Mouse (Mus musculus) midbrain, embryonic 14.5 days (tissue): Measurements from ENCODE around the gene Dcdc2a. TPM values are rescaled to one million over a fixed set of nuclear protein-coding genes. Genes with fewer than 3 reads are reported as not detected.

Source experiments
- ATAC-seq: fragments of 200-750 bp; cut with Nextera tagmentation; 2 replicates; pipeline ENCODE4 v1.8.0; 2017; ENCODE audit warnings: moderate number of reproducible peaks, moderate library complexity; ENCODE audit not compliant: low FRiP score, low TSS enrichment
- DNase-seq: peaks from one replicate; pipeline ENCODE4 v3.0.0-alpha.2; 2015
- H3K27ac ChIP-seq: fragments of 300-500 bp; sonication (generic); replicated peaks from 2 replicates; pipeline ENCODE4 v1.5.1; 2014; ENCODE audit warnings: mild to moderate bottlenecking, low read depth, low read length, moderate library complexity
- H3K27me3 ChIP-seq: fragments of 300-500 bp; sonication (generic); 2 replicates; pipeline ENCODE4 v1.6.1; 2014; ENCODE audit warnings: low read length, control low read depth, mixed read lengths; ENCODE audit not compliant: control insufficient read depth, insufficient read depth
- H3K36me3 ChIP-seq: fragments of 300-500 bp; sonication (generic); 2 replicates; pipeline ENCODE4 v1.6.1; 2014; ENCODE audit warnings: low read length, control low read depth; ENCODE audit not compliant: control insufficient read depth, insufficient read depth
- H3K4me1 ChIP-seq: fragments of 300-500 bp; sonication (generic); 2 replicates; pipeline ENCODE4 v1.6.1; 2014; ENCODE audit warnings: mild to moderate bottlenecking, antibody characterized with exemption, low read length, control low read depth; ENCODE audit not compliant: control insufficient read depth, insufficient read depth
- H3K4me2 ChIP-seq: fragments of 300-500 bp; sonication (generic); 2 replicates; pipeline ENCODE4 v1.6.1; 2014; ENCODE audit warnings: mild to moderate bottlenecking, low read length, moderate library complexity
- H3K4me3 ChIP-seq: fragments of 300-500 bp; sonication (generic); replicated peaks from 2 replicates; pipeline ENCODE4 v1.5.1; 2014; ENCODE audit warnings: low read depth, low read length
- H3K9ac ChIP-seq: fragments of 300-500 bp; sonication (generic); replicated peaks from 2 replicates; pipeline ENCODE4 v1.6.1; 2014; ENCODE audit warnings: mild to moderate bottlenecking, low read length, moderate library complexity
- H3K9me3 ChIP-seq: fragments of 300-500 bp; sonication (generic); 2 replicates; pipeline ENCODE4 v1.6.1; 2016; ENCODE audit warnings: low read length, control low read depth, mixed read lengths; ENCODE audit not compliant: control insufficient read depth
- WGBS: fragments of 180-500 bp; shearing (Covaris S2); extraction: QIAGEN DNeasy Blood & Tissue Kit; methylation state at CpG from one replicate; pipeline ENCODE4 v1.1.7; 2014; 5-methylcytosine and 5-hydroxymethylcytosine counted together
- polyA plus RNA-seq: library from polyadenylated mRNA; unstranded; fragments of >200 nt; fragmentation: Nextera tagmentation; extraction: Ambion mirVana; gene quantifications from 2 replicates; pipeline ENCODE4 v1.2.1, GENCODE M21; 2014

Gene Dcdc2a
- polyA plus RNA-seq, 1 experiment from 2014 or later = 5.1 TPM

GRCm38 (mm10) chr13:25100581-25100980 lies 44.8 kb downstream of the Dcdc2a start:
- H3K4me2 ChIP-seq = no peak overlapping the region
- no peak overlapping the region for H3K4me3 ChIP-seq
- H3K36me3 ChIP-seq = no peaks in the 10 kb centered on the region
- 82% methylated on average over 6 of the region's 6 CpGs for WGBS
- H3K4me1 ChIP-seq = no peaks in the 10 kb centered on the region
- no peak overlapping the region for H3K27ac ChIP-seq
- H3K9me3 ChIP-seq = no peaks in the 10 kb centered on the region
- no peaks in the 10 kb centered on the region for H3K27me3 ChIP-seq
- H3K9ac ChIP-seq = no peak overlapping the region
- no peak for ATAC-seq
- DNase-seq = no peak

- H3K27ac ChIP-seq = no peak overlapping the region
- no peak for ATAC-seq
Measured at GRCm38 (mm10) chr13:25105671-25106070, 49.9 kb downstream of the Dcdc2a start.

GRCm38 (mm10) chr13:25106740-25107139 lies 50.9 kb downstream of the Dcdc2a start:
- no peaks in the 10 kb centered on the region for H3K36me3 ChIP-seq
- no peaks in the 10 kb centered on the region for H3K9me3 ChIP-seq
- no peak overlapping the region for H3K4me2 ChIP-seq
- no peak for ATAC-seq
- no peak overlapping the region for H3K27ac ChIP-seq
- no peak overlapping the region for H3K4me3 ChIP-seq
- no peaks in the 10 kb centered on the region for H3K4me1 ChIP-seq
- no peak overlapping the region for H3K9ac ChIP-seq
- 92% methylated on average over 5 of the region's 5 CpGs for WGBS
- no peaks in the 10 kb centered on the region for H3K27me3 ChIP-seq
- no peak for DNase-seq

More at GRCm38 (mm10) chr13:25105671-25106070, 49.9 kb downstream of the Dcdc2a start:
- Histone ChIP-seq H3K9ac (no peak overlapping the region), H3K9me3 (no peaks in the 10 kb centered on the region), H3K27me3 (no peaks in the 10 kb centered on the region), H3K4me2 (no peak overlapping the region), H3K4me3 (no peak overlapping the region), H3K36me3 (no peaks in the 10 kb centered on the region), H3K4me1 (no peaks in the 10 kb centered on the region)
- DNase-seq = no peak

- ATAC-seq = no peak
- WGBS = 82% methylated on average over 3 of the region's 3 CpGs
- Histone ChIP-seq H3K4me3 (no peak overlapping the region), H3K27me3 (no peaks in the 10 kb centered on the region), H3K4me1 (no peaks in the 10 kb centered on the region), H3K9me3 (no peaks in the 10 kb centered on the region), H3K9ac (no peak overlapping the region), H3K36me3 (no peaks in the 10 kb centered on the region), H3K27ac (no peak overlapping the region), H3K4me2 (no peak overlapping the region)
- DNase-seq = no peak
Measured at GRCm38 (mm10) chr13:25108353-25108752, 52.5 kb downstream of the Dcdc2a start.

- H3K27me3 ChIP-seq = no peaks in the 10 kb centered on the region
- no peaks in the 10 kb centered on the region for H3K36me3 ChIP-seq
- H3K4me2 ChIP-seq = no peak overlapping the region
- no peak for DNase-seq
- no peak overlapping the region for H3K27ac ChIP-seq
- H3K4me1 ChIP-seq = no peaks in the 10 kb centered on the region
- H3K9me3 ChIP-seq = no peaks in the 10 kb centered on the region
- H3K9ac ChIP-seq = no peak overlapping the region
- 82% methylated on average over 5 of the region's 5 CpGs for WGBS
- no peak; the same call in 1 of the 2 replicates for ATAC-seq
- H3K4me3 ChIP-seq = no peak overlapping the region
Measured at GRCm38 (mm10) chr13:25110592-25111095, 54.8 kb downstream of the Dcdc2a start.

- Histone ChIP-seq H3K36me3 (no peaks in the 10 kb centered on the region), H3K4me2 (peak overlapping the region; percentile 61), H3K27me3 (no peaks in the 10 kb centered on the region), H3K9ac (peak overlapping the region; percentile 36; the same call in 1 of the 2 replicates), H3K27ac (peak overlapping the region; percentile 14; the same call in 1 of the 2 replicates), H3K4me3 (peak overlapping the region; percentile 31), H3K4me1 (no peaks in the 10 kb centered on the region), H3K9me3 (no peaks in the 10 kb centered on the region)
- DNase-seq (peak; percentile 63), ATAC-seq (peak; percentile 81)
- 29% methylated on average over 12 of the region's 12 CpGs for WGBS
Measured at GRCm38 (mm10) chr13:25115429-25115881, 59.7 kb downstream of the Dcdc2a start.

- Histone ChIP-seq H3K27ac (0 out of 2 replicates have a peak overlapping the region, but pooled peaks have one; percentile 14), H3K9me3 (no peaks in the 10 kb centered on the region), H3K9ac (peak overlapping the region; percentile 36; the same call in 1 of the 2 replicates), H3K36me3 (no peaks in the 10 kb centered on the region), H3K4me1 (no peaks in the 10 kb centered on the region), H3K27me3 (no peaks in the 10 kb centered on the region), H3K4me2 (peak overlapping the region; percentile 61), H3K4me3 (peak overlapping the region; percentile 31)
- peak; percentile 87 for DNase-seq
- WGBS = 4% methylated on average over 11 of the region's 11 CpGs
- ATAC-seq = no peak
Measured at GRCm38 (mm10) chr13:25115971-25116370, 60.2 kb downstream of the Dcdc2a start.

- WGBS = 59% methylated on average over 8 of the region's 8 CpGs
- ATAC-seq (no peak), DNase-seq (peak; percentile 83)
- Histone ChIP-seq H3K4me1 (no peaks in the 10 kb centered on the region), H3K27me3 (no peaks in the 10 kb centered on the region), H3K4me2 (no peak overlapping the region), H3K9ac (0 out of 2 replicates have a peak overlapping the region, but pooled peaks have one; percentile 21), H3K9me3 (no peaks in the 10 kb centered on the region), H3K27ac (0 out of 2 replicates have a peak overlapping the region, but pooled peaks have one; percentile 5), H3K4me3 (no peak overlapping the region), H3K36me3 (no peaks in the 10 kb centered on the region)
Measured at GRCm38 (mm10) chr13:25122740-25123335, 67.0 kb downstream of the Dcdc2a start.

GRCm38 (mm10) chr13:25127216-25127615 lies 71.4 kb downstream of the Dcdc2a start:
- Histone ChIP-seq H3K9me3 (no peaks in the 10 kb centered on the region), H3K4me2 (no peak overlapping the region), H3K9ac (no peak overlapping the region), H3K4me3 (no peak overlapping the region), H3K27ac (no peak overlapping the region), H3K4me1 (no peaks in the 10 kb centered on the region), H3K27me3 (no peaks in the 10 kb centered on the region), H3K36me3 (no peaks in the 10 kb centered on the region)
- DNase-seq (no peak), ATAC-seq (no peak)
- 72% methylated on average over 2 of the region's 2 CpGs for WGBS
